Mouse (Mus musculus) liver, embryonic 15.5 days (tissue): ENCODE measurements around the gene Pcsk5. TPM values are rescaled to one million over a fixed set of nuclear protein-coding genes. Genes with fewer than 3 reads are reported as not detected.

Experiments used
- ATAC-seq: fragments of 200-750 bp; cut with Nextera tagmentation; 2 replicates; pipeline ENCODE4 v1.8.0; 2017; ENCODE audit warnings: moderate number of reproducible peaks, mild to moderate bottlenecking, moderate library complexity; ENCODE audit not compliant: insufficient read depth
- H3K27ac ChIP-seq: fragments of 300-500 bp; sonication (generic); replicated peaks from 2 replicates; pipeline ENCODE4 v1.5.1; 2015; ENCODE audit warnings: mild to moderate bottlenecking, inconsistent platforms
- H3K27me3 ChIP-seq: fragments of 300-500 bp; sonication (generic); 2 replicates; pipeline ENCODE4 v1.6.1; 2015; ENCODE audit warnings: mild to moderate bottlenecking, inconsistent platforms
- H3K36me3 ChIP-seq: fragments of 300-500 bp; sonication (generic); replicated peaks from 2 replicates; pipeline ENCODE4 v1.6.1; 2015; ENCODE audit warnings: moderate library complexity, mild to moderate bottlenecking, inconsistent platforms
- H3K4me1 ChIP-seq: fragments of 300-500 bp; sonication (generic); replicated peaks from 2 replicates; pipeline ENCODE4 v1.6.1; 2015; ENCODE audit warnings: inconsistent platforms
- H3K4me2 ChIP-seq: fragments of 300-500 bp; sonication (generic); 2 replicates; pipeline ENCODE4 v1.6.1; 2015; ENCODE audit warnings: moderate library complexity, mild to moderate bottlenecking, inconsistent platforms
- H3K4me3 ChIP-seq: fragments of 300-500 bp; sonication (generic); replicated peaks from 2 replicates; pipeline ENCODE4 v1.5.1; 2015; ENCODE audit warnings: mild to moderate bottlenecking, inconsistent platforms
- H3K9ac ChIP-seq: fragments of 300-500 bp; sonication (generic); 2 replicates; pipeline ENCODE4 v1.6.1; 2015; ENCODE audit warnings: moderate library complexity, mild to moderate bottlenecking, inconsistent platforms
- H3K9me3 ChIP-seq: fragments of 300-500 bp; sonication (generic); replicated peaks from 2 replicates; pipeline ENCODE4 v1.6.1; 2016; ENCODE audit warnings: inconsistent platforms
- WGBS: fragments of 180-500 bp; shearing (Covaris S2); methylation state at CpG from one replicate; pipeline ENCODE4 v1.1.7; 2015; ENCODE audit warnings: mixed read lengths; ENCODE audit not compliant: insufficient replicate concordance; 5-methylcytosine and 5-hydroxymethylcytosine counted together
- polyA plus RNA-seq: library from polyadenylated mRNA; unstranded; fragments of >200 nt; fragmentation: Nextera tagmentation; extraction: Ambion mirVana; gene quantifications from 2 replicates; pipeline ENCODE4 v1.2.1, GENCODE M21; 2015

Pcsk5 gene
- polyA plus RNA-seq, 1 experiment from 2014 or later: 1.4 TPM

- Histone ChIP-seq H3K9ac (no peak overlapping the region), H3K4me2 (no peak overlapping the region), H3K4me3 (no peak overlapping the region), H3K36me3 (no peaks in the 10 kb centered on the region), H3K27ac (no peak overlapping the region), H3K4me1 (no peaks in the 10 kb centered on the region), H3K9me3 (no peaks in the 10 kb centered on the region), H3K27me3 (no peaks in the 10 kb centered on the region)
- WGBS: 55% methylated on average over 7 of the region's 7 CpGs
- no peak for ATAC-seq
Measured at GRCm38 (mm10) chr19:17471861-17472260, 365.6 kb downstream of the Pcsk5 start.

GRCm38 (mm10) chr19:17471196-17471595, 366.2 kb downstream of the Pcsk5 start:
- no peaks in the 10 kb centered on the region for H3K27me3 ChIP-seq
- no peak overlapping the region for H3K27ac ChIP-seq
- H3K4me2 ChIP-seq: no peak overlapping the region
- WGBS: 43% methylated on average over 4 of the region's 4 CpGs
- no peak overlapping the region for H3K9ac ChIP-seq
- no peaks in the 10 kb centered on the region for H3K4me1 ChIP-seq
- no peak overlapping the region for H3K4me3 ChIP-seq
- no peaks in the 10 kb centered on the region for H3K9me3 ChIP-seq
- no peak for ATAC-seq
- no peaks in the 10 kb centered on the region for H3K36me3 ChIP-seq

GRCm38 (mm10) chr19:17467556-17468211, 369.7 kb downstream of the Pcsk5 start:
- no peak for ATAC-seq
- 47% methylated on average over 6 of the region's 6 CpGs for WGBS
- H3K27me3 ChIP-seq: no peaks in the 10 kb centered on the region

GRCm38 (mm10) chr19:17452001-17452400, 385.4 kb downstream of the Pcsk5 start:
- H3K4me2 ChIP-seq: no peak overlapping the region
- no peaks in the 10 kb centered on the region for H3K4me1 ChIP-seq
- ATAC-seq: no peak
- no peak overlapping the region for H3K9ac ChIP-seq
- no peak overlapping the region for H3K27ac ChIP-seq
- H3K27me3 ChIP-seq: no peaks in the 10 kb centered on the region
- no peak overlapping the region for H3K4me3 ChIP-seq
- no peaks in the 10 kb centered on the region for H3K9me3 ChIP-seq
- WGBS: 63% methylated on average over 7 of the region's 7 CpGs
- H3K36me3 ChIP-seq: no peaks in the 10 kb centered on the region

More at GRCm38 (mm10) chr19:17467556-17468211, 369.7 kb downstream of the Pcsk5 start:
- Histone ChIP-seq H3K27ac (no peak overlapping the region), H3K4me1 (no peaks in the 10 kb centered on the region), H3K9ac (no peak overlapping the region), H3K4me2 (no peak overlapping the region), H3K4me3 (no peak overlapping the region), H3K36me3 (no peaks in the 10 kb centered on the region), H3K9me3 (no peaks in the 10 kb centered on the region)

- 47% methylated on average over 7 of the region's 7 CpGs for WGBS
- Histone ChIP-seq H3K9me3 (no peaks in the 10 kb centered on the region), H3K4me2 (no peak overlapping the region), H3K27ac (no peak overlapping the region), H3K4me1 (0 out of 2 replicates have a peak, but pooled peaks cover 4% of the 10 kb centered on the region), H3K9ac (no peak overlapping the region), H3K36me3 (no peaks in the 10 kb centered on the region), H3K27me3 (no peaks in the 10 kb centered on the region), H3K4me3 (no peak overlapping the region)
- ATAC-seq: no peak
Measured at GRCm38 (mm10) chr19:17443581-17443980, 393.9 kb downstream of the Pcsk5 start.

DNA sequence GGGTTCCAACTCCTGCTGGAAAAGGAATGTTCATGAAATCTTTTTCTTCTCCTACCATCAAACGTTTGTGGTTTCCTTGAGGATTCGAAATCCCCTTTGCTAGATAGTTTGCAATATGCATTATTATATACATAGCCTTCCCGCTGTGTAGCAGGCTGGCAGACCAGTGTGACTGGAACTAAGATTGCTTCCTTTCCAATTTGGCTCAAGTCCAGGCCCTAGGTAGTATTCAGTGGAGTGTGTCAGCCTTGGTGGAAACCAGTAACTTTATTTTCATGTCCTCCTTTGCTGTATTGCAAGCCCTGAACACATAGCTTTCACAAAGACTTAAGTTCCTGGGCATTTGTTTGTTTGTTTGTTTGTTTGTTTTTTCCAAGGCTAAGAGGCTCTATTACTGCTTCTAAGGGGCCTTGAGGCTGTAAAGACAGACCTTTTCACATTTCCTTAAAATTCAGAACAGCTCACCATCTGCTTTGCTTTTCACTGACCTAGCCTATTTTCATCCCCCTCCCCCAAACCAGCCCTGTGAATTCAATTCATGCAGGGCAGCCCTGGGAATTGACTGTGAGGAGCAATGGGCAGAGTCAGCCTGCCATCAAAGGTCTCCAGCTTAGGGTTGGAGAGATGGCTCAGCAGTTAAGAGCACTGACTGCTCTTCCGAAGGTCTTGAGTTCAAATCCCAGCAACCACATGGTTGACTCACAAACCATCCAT, 397.8 kb downstream of the Pcsk5 start:
- no peak for ATAC-seq
- 55% methylated on average over 4 of the region's 4 CpGs for WGBS
- Histone ChIP-seq H3K27me3 (no peaks in the 10 kb centered on the region), H3K4me2 (no peak overlapping the region), H3K4me3 (no peak overlapping the region), H3K36me3 (no peaks in the 10 kb centered on the region), H3K9ac (no peak overlapping the region), H3K27ac (no peak overlapping the region), H3K9me3 (no peaks in the 10 kb centered on the region), H3K4me1 (0 out of 2 replicates have a peak, but pooled peaks cover 4% of the 10 kb centered on the region)

GRCm38 (mm10) chr19:17436651-17437050, 400.8 kb downstream of the Pcsk5 start:
- H3K9me3 ChIP-seq: no peaks in the 10 kb centered on the region
- no peak for ATAC-seq
- no peaks in the 10 kb centered on the region for H3K36me3 ChIP-seq
- WGBS: 69% methylated on average over 1 of the region's 1 CpGs
- H3K27me3 ChIP-seq: no peaks in the 10 kb centered on the region
- no peak overlapping the region for H3K27ac ChIP-seq
- no peak overlapping the region for H3K4me3 ChIP-seq
- H3K9ac ChIP-seq: no peak overlapping the region
- H3K4me1 ChIP-seq: no peaks in the 10 kb centered on the region
- H3K4me2 ChIP-seq: no peak overlapping the region

DNA sequence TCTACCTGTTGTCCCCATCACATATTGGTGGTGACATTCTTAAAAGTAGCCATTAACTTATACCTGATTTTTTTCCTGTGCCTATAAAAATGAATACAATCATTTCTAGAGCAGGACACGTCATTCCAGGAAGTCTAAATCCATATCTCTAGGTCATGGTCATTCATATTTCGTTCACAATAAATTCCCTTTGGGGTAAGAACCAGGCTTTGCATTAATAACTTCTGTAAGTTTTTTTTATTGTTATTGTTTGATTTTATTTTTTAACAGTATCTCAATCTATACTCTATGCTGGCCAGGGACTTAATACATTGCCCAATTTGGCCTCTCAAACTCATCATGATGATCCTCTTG, 408.9 kb downstream of the Pcsk5 start:
- Histone ChIP-seq H3K4me3 (no peak overlapping the region), H3K27me3 (no peaks in the 10 kb centered on the region), H3K4me2 (no peak overlapping the region), H3K36me3 (no peaks in the 10 kb centered on the region), H3K27ac (no peak overlapping the region), H3K9me3 (no peaks in the 10 kb centered on the region), H3K9ac (no peak overlapping the region), H3K4me1 (no peaks in the 10 kb centered on the region)
- 47% methylated on average over 2 of the region's 2 CpGs for WGBS
- no peak for ATAC-seq

- H3K4me2 ChIP-seq: no peak overlapping the region
- no peak overlapping the region for H3K9ac ChIP-seq
- ATAC-seq: no peak
- H3K27ac ChIP-seq: no peak overlapping the region
- H3K9me3 ChIP-seq: no peaks in the 10 kb centered on the region
- H3K36me3 ChIP-seq: no peaks in the 10 kb centered on the region
- WGBS: 61% methylated on average over 2 of the region's 2 CpGs
- H3K4me3 ChIP-seq: no peak overlapping the region
- H3K4me1 ChIP-seq: no peaks in the 10 kb centered on the region
- no peaks in the 10 kb centered on the region for H3K27me3 ChIP-seq
Measured at GRCm38 (mm10) chr19:17427824-17428560, 409.4 kb downstream of the Pcsk5 start.

DNA sequence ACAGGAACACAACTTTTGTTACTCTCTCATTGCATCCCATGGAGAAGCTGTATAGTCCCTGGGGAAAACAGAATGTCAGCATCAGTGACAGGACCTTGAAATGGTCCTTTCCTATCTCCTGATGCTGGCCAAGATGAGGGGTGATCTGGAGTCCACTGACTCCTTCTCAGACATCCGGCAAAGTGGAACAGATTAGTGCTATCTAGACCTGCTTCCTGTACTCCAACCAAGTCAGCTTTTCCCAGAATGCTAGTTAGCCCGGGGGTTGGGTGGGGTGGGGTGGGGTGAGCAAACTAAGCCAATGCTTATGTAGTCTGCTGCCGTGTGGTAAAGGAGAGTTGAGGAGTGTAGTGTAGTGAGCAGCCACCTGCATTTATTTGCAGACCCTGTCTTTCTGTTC, 414.1 kb downstream of the Pcsk5 start:
- no peak overlapping the region for H3K4me3 ChIP-seq
- WGBS: 18% methylated on average over 3 of the region's 3 CpGs
- H3K9me3 ChIP-seq: no peaks in the 10 kb centered on the region
- no peaks in the 10 kb centered on the region for H3K36me3 ChIP-seq
- H3K4me1 ChIP-seq: no peaks in the 10 kb centered on the region
- no peaks in the 10 kb centered on the region for H3K27me3 ChIP-seq
- no peak for ATAC-seq
- no peak overlapping the region for H3K9ac ChIP-seq
- no peak overlapping the region for H3K4me2 ChIP-seq
- H3K27ac ChIP-seq: no peak overlapping the region

DNA sequence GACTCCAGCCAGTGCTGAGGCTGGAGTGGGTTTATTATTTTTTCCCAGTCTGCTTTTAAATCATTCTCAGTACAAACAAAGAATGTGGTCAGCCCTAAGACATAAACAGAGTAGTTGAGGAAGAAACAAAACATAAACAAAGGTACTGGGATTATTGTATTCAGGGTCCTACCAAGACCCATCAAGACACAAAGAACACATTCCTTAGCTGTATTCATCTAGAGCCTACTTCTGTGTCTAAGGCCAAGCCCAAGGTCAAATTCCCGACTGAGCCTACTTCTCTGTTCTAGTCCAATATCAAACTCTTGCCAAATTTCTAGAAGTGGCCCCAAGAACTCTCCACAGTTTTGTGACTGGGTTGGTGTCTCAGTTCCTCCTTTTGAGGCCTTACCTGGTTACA, 419.6 kb downstream of the Pcsk5 start:
- no peak overlapping the region for H3K4me2 ChIP-seq
- no peak overlapping the region for H3K27ac ChIP-seq
- ATAC-seq: no peak
- no peaks in the 10 kb centered on the region for H3K27me3 ChIP-seq
- 53% methylated on average over 1 of the region's 1 CpGs for WGBS
- H3K36me3 ChIP-seq: no peaks in the 10 kb centered on the region
- no peak overlapping the region for H3K4me3 ChIP-seq
- H3K9ac ChIP-seq: no peak overlapping the region
- H3K9me3 ChIP-seq: no peaks in the 10 kb centered on the region
- H3K4me1 ChIP-seq: no peaks in the 10 kb centered on the region
